Mouse (Mus musculus) heart, postnatal 0 days (tissue): ENCODE data around the gene Atp1a3. TPM values are rescaled to one million over a fixed set of nuclear protein-coding genes. Genes with fewer than 3 reads are reported as not detected.

Experiments
- ATAC-seq: fragments of 200-750 bp; cut with Nextera tagmentation; 2 replicates; pipeline ENCODE4 v1.8.0; 2017; ENCODE audit warnings: low read depth, moderate number of reproducible peaks, moderate library complexity; ENCODE audit not compliant: insufficient read depth
- DNase-seq: peaks from one replicate; pipeline ENCODE4 v3.0.0-alpha.2; 2016; ENCODE audit warnings: low spot score
- H3K27ac ChIP-seq: fragments of 300-500 bp; sonication (generic); 2 replicates; pipeline ENCODE4 v1.5.1; 2014; ENCODE audit warnings: low read depth, mild to moderate bottlenecking
- H3K27me3 ChIP-seq: fragments of 300-500 bp; sonication (generic); 2 replicates; pipeline ENCODE4 v1.6.1; 2014; ENCODE audit warnings: low read length, mixed read lengths; ENCODE audit not compliant: control insufficient read depth, insufficient read depth
- H3K36me3 ChIP-seq: fragments of 300-500 bp; sonication (generic); replicated peaks from 2 replicates; pipeline ENCODE4 v1.6.1; 2014; ENCODE audit warnings: low read length, mixed read lengths; ENCODE audit not compliant: control insufficient read depth, insufficient read depth
- H3K4me1 ChIP-seq: fragments of 300-500 bp; sonication (generic); 2 replicates; pipeline ENCODE4 v1.6.1; 2014; ENCODE audit warnings: antibody characterized with exemption; ENCODE audit not compliant: control insufficient read depth, insufficient read depth
- H3K4me2 ChIP-seq: fragments of 300-500 bp; sonication (generic); 2 replicates; pipeline ENCODE4 v1.6.1; 2014; ENCODE audit warnings: low read depth, mild to moderate bottlenecking, low read length, moderate library complexity
- H3K4me3 ChIP-seq: fragments of 300-500 bp; sonication (generic); 2 replicates; pipeline ENCODE4 v1.5.1; 2014; ENCODE audit warnings: low read depth, low read length
- H3K9ac ChIP-seq: fragments of 300-500 bp; sonication (generic); replicated peaks from 2 replicates; pipeline ENCODE4 v1.6.1; 2014; ENCODE audit warnings: low read depth, low read length, mixed read lengths
- H3K9me3 ChIP-seq: fragments of 300-500 bp; sonication (generic); replicated peaks from 2 replicates; pipeline ENCODE4 v1.6.1; 2016; ENCODE audit warnings: low read length; ENCODE audit not compliant: control insufficient read depth
- CTCF ChIP-seq: IDR thresholded peaks from 2 replicates; pipeline ENCODE4 v1.5.1; 2016; ENCODE audit warnings: antibody characterized with exemption, control low read depth, low read depth
- EP300 ChIP-seq: IDR thresholded peaks from 2 replicates; pipeline ENCODE4 v1.6.1; 2016; ENCODE audit warnings: antibody characterized with exemption, low read depth
- WGBS: fragments of 180-500 bp; shearing (Covaris S2); extraction: QIAGEN DNeasy Blood & Tissue Kit; methylation state at CpG from one replicate; pipeline ENCODE4 v1.1.7; 2014; 5-methylcytosine and 5-hydroxymethylcytosine counted together
- polyA plus RNA-seq: library from polyadenylated mRNA; unstranded; fragments of >200 nt; fragmentation: Nextera tagmentation; extraction: Ambion mirVana; gene quantifications from 2 replicates; pipeline ENCODE4 v1.2.1, GENCODE M21; 2015
- total RNA-seq: library from RNA; depleted of rRNA; stranded (reverse); fragments of >200 nt; gene quantifications from 2 replicates; pipeline ENCODE4 v1.2.3, GENCODE M21; 2014; ENCODE audit warnings: low replicate concordance

Gene Atp1a3
- total and polyA plus RNA-seq, 2 experiments from 2014 or later = 0.04 to 0.12 TPM

- ATAC-seq = no peak
- peaks cover 48% of the 10 kb centered on the region for H3K27me3 ChIP-seq
These were observed 2.5 kb downstream of the Atp1a3 start for GRCm38 (mm10) chr7:25003291-25003690.

GRCm38 (mm10) chr7:25000711-25001110, 5.0 kb downstream of the Atp1a3 start:
- 59% methylated on average over 12 of the region's 12 CpGs for WGBS
- peak overlapping the region; percentile 11; the same call in 1 of the 2 replicates for H3K27ac ChIP-seq
- TF ChIP-seq CTCF = no peak
- no peak for TF ChIP-seq EP300
- no peak for ATAC-seq
- no peaks in the 10 kb centered on the region for H3K36me3 ChIP-seq
- no peaks in the 10 kb centered on the region for H3K4me1 ChIP-seq
- H3K9me3 ChIP-seq = no peaks in the 10 kb centered on the region
- H3K27me3 ChIP-seq = peaks cover 22% of the 10 kb centered on the region
- H3K9ac ChIP-seq = no peak overlapping the region
- H3K4me2 ChIP-seq = no peak overlapping the region; the same call in 1 of the 2 replicates
- H3K4me3 ChIP-seq = no peak overlapping the region
- DNase-seq = no peak

More at GRCm38 (mm10) chr7:25003291-25003690, 2.5 kb downstream of the Atp1a3 start:
- no peak for TF ChIP-seq CTCF
- TF ChIP-seq EP300 = no peak
- Histone ChIP-seq H3K27ac (no peak overlapping the region), H3K9me3 (no peaks in the 10 kb centered on the region), H3K4me2 (no peak overlapping the region), H3K36me3 (no peaks in the 10 kb centered on the region), H3K4me3 (no peak overlapping the region), H3K9ac (no peak overlapping the region), H3K4me1 (no peaks in the 10 kb centered on the region)
- DNase-seq = no peak
- WGBS = 39% methylated on average over 11 of the region's 11 CpGs

GRCm38 (mm10) chr7:25000211-25000610, 5.5 kb downstream of the Atp1a3 start:
- no peak overlapping the region for H3K4me3 ChIP-seq
- H3K9ac ChIP-seq = no peak overlapping the region
- no peak overlapping the region; the same call in 1 of the 2 replicates for H3K27ac ChIP-seq
- H3K27me3 ChIP-seq = peaks cover 17% of the 10 kb centered on the region
- TF ChIP-seq CTCF (no peak), EP300 (no peak)
- 61% methylated on average over 7 of the region's 7 CpGs for WGBS
- ATAC-seq (no peak), DNase-seq (no peak)
- H3K36me3 ChIP-seq = no peaks in the 10 kb centered on the region
- no peaks in the 10 kb centered on the region for H3K4me1 ChIP-seq
- no peaks in the 10 kb centered on the region for H3K9me3 ChIP-seq
- no peak overlapping the region for H3K4me2 ChIP-seq

GRCm38 (mm10) chr7:24993081-24993480, 12.7 kb downstream of the Atp1a3 start:
- H3K27ac ChIP-seq = no peak overlapping the region
- DNase-seq (no peak), ATAC-seq (no peak)
- no peaks in the 10 kb centered on the region for H3K27me3 ChIP-seq
- H3K4me3 ChIP-seq = no peak overlapping the region
- WGBS = 56% methylated on average over 6 of the region's 6 CpGs
- H3K4me1 ChIP-seq = no peaks in the 10 kb centered on the region
- no peaks in the 10 kb centered on the region for H3K36me3 ChIP-seq
- no peak overlapping the region for H3K4me2 ChIP-seq
- no peak overlapping the region for H3K9ac ChIP-seq
- H3K9me3 ChIP-seq = no peaks in the 10 kb centered on the region
- TF ChIP-seq CTCF = no peak
- no peak for TF ChIP-seq EP300

GRCm38 (mm10) chr7:24990478-24990877, 15.3 kb downstream of the Atp1a3 start:
- Histone ChIP-seq H3K9me3 (no peaks in the 10 kb centered on the region), H3K27me3 (no peaks in the 10 kb centered on the region), H3K4me1 (no peaks in the 10 kb centered on the region), H3K9ac (no peak overlapping the region), H3K4me2 (no peak overlapping the region), H3K4me3 (no peak overlapping the region), H3K36me3 (no peaks in the 10 kb centered on the region), H3K27ac (no peak overlapping the region)
- DNase-seq (no peak), ATAC-seq (no peak)
- TF ChIP-seq EP300 (no peak), CTCF (no peak)
- whole genome bisulfite sequencing = 77% methylated on average over 8 of the region's 8 CpGs

GRCm38 (mm10) chr7:24987941-24988340, 17.8 kb downstream of the Atp1a3 start:
- Histone ChIP-seq H3K27ac (no peak overlapping the region), H3K9me3 (no peaks in the 10 kb centered on the region), H3K4me3 (no peak overlapping the region), H3K4me2 (no peak overlapping the region), H3K27me3 (no peaks in the 10 kb centered on the region), H3K36me3 (no peaks in the 10 kb centered on the region), H3K4me1 (no peaks in the 10 kb centered on the region), H3K9ac (no peak overlapping the region)
- DNase-seq (no peak), ATAC-seq (no peak)
- no peak for TF ChIP-seq EP300
- TF ChIP-seq CTCF = no peak
- WGBS = 65% methylated on average over 14 of the region's 14 CpGs
